Mouse (Mus musculus) kidney, postnatal 14 days (tissue): ENCODE results near the gene Nelfcd.

ENCODE experiments used
- DNase-seq: peaks from one replicate; pipeline ENCODE4 v3.0.0; 2022; ENCODE audit warnings: mixed read lengths

Gene Nelfcd

DNA sequence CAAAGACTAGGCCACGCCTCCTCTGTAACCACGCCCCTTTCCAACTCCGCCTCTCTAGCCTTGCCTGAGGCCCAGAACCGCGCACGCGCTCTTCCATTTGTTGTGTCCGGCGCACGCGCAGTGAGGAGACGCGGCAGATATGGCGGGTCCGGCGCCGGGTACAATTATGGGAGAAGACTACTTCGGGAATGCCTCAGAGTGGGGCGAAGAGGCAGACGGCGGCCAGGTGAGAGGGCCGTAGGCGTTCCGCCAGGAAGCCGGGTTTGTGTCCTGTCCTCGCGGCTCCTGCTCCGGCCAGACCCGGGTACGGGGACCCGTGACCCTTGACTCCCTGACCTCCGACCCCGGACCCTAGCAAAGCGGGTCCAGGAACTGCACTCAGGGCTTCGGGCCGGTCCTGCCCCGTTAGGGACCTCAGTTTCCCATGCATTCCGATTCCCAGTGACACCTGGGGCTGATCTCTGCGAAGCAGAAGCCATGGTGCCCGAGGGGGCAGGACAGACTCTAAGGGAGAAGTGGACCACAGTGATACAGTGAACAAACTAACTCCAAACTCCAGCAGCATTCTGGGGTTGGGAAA is at the start of gene Nelfcd:
TSS of gene Nelfcd (plus strand) at position 74 of the 580 bp plus-strand sequence.
- peak; percentile 96 for DNase-seq

DNA sequence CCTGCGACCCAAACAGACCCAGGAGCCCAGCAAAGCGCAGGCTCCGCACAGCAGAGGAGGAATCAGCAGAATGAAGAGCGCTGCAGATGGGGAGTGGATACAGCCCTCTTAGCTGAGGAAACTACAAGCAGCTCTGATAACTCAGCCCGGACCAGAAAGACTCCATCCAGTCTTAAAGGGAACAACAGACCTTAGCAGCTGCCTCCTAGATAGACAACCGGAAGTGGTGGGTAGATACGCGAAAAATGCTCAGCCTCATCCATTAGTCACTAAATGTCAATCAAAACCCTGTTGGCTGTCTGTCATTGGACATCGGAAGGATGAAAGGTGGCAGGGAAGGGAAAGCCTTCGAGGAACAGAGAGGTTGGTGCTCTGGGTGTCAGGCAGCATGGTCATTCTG is 49.0 kb upstream of the Nelfcd start:
- DNase-seq: no peak

DNA sequence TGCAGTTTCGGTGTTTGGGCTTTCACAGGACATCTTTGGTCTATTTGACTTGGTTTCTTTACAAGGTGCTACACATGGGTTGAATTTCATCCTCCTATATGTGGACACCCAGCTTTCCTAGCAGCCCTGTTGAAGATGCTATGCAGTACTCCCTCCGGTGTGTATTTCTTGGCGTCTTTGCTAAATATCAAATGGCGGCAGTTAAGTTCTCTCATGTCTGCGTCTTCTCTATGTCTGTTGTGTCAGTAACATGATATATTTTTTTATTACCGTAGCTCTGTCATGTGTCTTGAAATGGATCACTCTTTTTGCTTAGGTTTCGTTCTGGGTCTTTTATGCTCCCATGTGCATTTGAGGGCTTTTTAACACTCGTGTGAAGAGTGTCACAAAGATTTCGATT is 34.6 kb upstream of the Nelfcd start:
- DNase-seq: no peak

DNA sequence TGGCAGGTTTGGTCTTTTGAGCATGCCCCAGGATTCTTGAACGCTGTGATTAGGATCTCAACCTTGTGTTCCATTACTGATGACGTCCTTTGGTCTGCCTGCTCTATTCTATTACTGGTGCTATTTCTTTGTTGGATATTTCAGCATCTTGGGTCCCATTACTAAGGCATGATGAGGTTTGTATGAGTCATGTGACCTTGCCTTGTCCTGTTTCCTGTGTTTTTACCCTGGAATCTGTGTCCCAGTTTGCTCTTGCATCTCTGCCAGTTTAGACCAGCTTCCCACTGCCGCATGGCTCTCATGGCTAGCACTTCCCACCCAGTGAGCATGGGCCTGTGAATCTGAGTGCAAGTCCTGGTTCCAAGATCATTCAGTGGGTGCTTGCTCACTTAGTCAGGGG is 23.7 kb upstream of the Nelfcd start:
- DNase-seq: no peak

DNA sequence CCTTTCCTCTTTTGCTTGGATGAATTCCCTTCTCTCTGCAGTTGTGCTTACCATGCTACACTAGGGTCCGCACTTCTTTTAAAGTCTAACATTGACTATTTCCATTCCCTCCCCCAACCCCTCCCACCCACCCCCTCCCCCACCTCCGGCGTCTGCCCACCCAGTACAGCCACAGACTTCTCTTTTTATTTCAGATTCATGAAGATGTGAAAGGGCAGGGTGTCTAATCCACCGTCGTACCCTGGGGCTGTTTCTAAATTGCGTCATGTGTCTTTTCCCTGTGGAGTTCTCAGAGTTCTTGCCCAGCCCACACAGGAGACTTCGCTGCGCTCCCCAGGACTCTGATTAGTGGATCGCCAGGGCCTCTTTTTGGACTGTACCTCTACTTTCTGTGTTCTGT is 23.1 kb upstream of the Nelfcd start:
- DNase-seq: no peak

DNA sequence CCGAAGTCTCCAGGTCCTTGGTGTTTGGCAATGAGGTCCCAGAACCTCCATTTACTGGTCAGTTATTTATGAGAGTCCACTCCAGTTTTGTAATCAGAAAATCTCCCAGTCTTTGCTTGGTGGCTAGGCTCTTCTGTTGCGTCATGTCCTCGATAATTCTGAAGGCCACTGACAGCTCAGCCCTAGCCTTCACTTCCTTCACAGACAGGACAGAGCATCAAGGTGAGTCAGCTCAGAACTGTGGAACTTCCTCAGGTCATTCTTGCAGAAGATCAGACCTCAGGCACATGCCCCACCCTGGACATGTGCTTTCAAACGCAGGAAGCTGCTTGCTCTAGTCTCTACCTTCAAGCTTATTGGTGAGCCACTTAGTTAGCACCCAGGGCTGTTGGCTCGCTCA is 22.2 kb upstream of the Nelfcd start:
- no peak for DNase-seq

DNA sequence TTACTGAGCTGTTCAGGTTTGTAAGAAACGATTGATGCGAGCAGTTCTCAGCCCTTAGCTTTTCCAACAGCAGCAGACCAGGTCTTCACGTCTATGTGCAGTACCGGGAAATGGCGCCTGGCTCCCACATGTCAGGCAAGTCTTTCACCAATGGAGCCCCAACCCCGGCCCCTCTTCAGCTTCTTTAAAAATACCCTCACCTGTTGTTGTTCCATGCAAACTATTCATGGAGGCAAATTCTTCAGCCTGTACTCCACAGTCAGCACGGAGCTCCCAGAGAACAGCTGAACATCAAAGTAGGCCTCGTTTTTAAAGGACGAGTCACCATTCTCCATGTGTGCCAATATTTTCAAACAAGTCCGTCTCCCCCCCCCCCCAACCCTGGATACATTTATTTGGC is 19.0 kb upstream of the Nelfcd start:
- DNase-seq: no peak

DNA sequence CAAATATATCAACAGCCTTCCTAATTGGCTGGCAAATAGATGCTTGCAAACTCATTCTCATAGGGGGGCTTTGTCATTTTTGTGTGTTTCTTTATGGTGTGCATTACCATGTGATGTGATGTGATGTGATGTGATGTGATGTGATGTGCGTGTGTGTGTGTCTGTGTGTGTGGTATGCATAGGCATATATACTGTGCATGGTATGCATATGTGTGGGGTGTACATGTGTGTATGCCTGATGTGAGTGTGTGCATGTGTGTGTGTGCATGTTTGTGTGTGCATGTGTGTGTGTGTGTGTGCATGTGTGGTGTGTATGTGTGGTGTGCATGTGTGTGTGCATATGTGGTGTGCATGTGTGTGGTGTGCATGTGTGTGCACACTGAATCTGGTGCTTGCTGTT is 18.5 kb upstream of the Nelfcd start:
- DNase-seq: no peak

DNA sequence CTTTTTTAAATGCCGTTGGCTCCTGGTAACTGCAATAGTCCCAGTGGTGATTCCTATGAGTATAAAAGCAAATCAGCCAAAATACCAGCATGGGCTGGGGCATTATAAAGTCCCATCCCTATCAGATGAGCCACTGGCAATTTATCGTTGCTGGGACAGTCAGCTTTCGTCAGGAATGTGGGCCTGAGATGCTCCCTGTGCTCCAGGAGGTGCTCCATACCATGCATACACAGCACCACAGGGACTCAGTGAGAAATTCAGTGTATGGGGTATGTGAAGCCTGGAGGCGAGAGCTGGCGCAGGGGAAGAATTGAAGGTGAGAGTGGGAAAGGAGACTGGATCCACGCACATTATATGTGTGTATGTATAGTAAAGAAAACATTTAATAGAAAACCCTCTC is 17.7 kb upstream of the Nelfcd start:
- DNase-seq: no peak

DNA sequence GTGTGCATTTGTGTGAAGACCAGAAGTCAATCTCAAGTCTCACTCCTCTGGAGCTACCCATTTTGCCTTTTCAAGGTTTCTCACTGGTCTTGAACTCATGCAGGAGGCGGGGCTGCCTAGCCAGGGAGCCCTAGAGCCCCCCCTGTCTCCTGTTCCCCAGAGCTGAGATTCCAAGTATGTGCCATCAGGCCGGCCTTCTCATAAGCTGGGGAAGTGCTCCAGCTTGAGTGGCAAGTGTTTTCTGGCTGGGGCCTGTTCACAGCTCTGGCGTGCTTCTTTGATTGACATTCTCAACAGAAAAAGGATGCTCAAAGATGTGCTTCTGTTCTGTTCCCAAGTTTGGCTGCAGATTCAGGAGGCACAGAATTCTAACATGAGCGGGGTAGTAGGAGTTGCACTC is 15.2 kb upstream of the Nelfcd start:
- DNase-seq: no peak

DNA sequence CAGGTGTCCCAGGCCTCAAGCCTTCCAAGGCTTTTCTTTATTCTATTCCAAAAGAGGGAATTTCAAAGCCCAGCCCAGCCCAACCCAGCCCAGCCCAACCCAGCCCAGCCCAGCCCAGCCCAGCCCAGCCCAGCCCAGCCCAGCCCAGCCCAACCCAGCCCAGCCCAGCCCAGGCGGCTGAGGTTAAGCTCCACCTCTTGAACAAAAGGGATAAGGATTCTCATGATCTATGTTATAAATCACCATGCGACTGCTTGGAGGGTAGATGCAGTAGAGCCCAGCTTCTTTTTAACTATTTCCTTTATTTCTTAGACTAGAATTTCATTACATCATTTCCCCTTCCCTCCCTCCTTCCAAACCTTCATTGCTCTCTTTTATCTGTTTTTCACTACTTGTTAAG is 5.4 kb upstream of the Nelfcd start:
- no peak for DNase-seq

DNA sequence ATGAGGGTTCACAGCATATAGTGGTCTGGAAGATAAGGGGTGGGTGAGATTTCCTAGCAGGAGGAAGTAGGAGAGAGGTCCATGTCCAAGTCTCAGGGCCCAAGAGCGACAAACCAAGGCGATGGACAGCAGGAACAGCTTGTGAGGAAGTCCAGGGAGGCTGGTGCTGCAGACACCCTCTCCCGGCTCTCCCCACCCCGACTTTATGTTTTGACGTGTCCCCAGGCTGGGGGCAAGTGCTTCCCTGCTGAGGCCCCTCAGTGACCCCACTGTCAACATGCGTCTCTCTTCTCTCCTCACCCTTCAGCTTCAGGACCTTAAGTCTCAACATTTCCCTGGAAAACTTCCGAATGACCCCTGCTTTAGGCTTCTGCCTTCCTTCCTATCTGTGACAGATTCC is 2.5 kb upstream of the Nelfcd start:
- no peak for DNase-seq

DNA sequence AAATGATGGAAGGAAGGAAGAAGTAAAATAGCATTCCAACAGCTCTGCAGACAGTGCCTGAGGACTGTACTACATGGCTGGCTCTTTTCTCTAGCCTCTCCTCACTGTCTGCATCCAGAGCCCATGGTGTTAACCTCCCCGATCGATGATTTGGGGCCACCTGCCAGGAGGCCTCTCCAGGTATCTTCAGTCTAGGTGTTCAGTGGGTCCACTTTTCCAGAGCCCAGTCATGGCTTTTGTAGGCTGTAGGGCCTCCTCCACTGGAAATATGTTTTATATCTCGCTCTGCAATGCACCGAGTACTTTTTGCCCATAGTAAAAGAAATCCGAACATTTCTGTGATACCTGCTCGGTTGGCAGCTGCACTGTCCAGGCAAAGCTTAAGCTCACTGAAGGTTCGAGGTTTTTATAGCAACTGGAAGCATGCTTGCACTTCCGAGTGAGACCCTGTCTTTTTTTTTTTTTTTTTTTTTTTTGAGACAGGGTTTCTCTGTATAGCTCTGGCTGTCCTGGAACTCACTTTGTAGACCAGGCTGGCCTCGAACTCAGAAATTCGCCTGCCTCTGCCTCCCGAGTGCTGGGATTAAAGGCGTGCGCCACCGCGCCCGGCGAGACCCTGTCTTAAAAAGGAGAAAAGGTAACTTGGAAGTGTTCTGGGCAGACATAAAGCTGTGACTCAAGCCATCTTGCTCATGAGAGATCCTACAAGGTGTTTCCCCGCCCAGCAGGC is 438 bp upstream of the Nelfcd start:
- no peak for DNase-seq

DNA sequence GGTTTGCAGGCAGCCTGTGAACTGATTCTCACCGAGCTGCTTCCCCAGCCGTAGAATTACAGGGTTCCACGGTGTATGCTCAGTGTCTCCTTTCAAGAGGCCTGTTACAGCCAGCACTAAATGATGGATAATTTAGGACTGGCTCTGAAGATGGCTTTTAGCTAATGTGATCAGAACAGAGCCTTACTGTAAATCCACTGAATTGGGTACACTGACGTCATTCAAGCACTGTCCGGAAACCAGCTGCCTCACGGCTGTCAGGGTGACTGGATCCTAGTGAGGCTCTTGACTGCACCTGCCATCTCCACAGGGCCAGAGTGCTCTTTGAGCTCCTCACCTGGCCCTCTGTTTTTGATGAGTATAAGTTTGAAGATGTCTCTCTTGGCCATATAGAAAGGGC is 5.5 kb downstream of the Nelfcd start:
- no peak for DNase-seq

DNA sequence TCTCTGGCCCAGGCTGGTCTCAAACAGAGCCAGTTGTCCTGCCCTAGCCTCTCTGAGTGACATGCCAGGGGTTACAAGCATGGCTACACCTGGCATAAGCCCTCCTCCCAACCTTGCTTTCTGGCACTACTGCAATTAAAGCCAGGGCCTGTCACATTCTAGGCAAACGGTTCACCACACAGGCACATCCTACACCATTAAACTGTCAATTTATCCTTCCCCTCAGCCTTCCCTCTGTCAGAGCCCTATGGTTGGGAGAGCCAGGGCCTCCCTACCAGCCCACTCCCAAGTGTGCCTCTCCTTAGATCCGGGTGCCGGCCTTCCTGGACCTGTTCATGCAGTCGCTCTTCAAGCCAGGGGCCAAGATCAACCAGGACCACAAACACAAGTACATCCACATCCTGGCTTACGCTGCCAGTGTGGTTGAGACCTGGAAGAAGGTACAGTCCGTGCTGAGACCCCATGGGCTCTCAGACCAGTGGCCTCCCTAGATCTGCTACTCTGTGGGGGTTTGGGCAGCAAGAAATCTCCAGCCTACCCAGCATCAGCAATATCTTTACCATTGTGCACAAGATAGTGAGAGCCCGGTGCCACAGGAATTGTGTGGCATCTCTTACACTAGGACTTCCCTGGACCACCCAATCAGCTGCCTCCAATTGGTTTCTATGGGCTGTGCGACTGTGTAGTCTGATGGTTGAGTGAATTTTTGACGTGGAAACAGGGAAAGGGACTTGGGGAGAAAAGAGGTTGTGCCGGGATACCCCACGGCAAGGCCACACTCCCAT is 8.9 kb downstream of the Nelfcd start:
- DNase-seq: no peak

DNA sequence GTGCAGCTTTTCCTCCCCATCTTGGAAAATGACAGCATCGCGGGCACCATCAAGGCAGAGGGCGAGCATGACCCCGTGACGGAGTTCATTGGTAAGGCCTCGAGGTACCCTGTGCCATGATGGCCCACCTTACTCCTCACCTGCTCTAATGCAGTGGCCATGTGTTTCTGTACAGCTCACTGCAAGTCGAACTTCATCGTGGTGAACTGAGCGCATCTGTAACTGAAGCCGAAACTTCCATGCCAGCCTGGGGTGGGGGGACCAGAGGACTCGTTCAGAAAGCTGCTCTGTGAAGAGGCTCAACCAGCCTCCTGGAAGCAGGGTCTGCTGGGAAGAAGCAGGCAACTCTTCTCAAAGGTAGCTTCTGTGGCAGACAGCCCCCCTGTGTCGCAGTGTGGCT is 11.3 kb downstream of the Nelfcd start:
- DNase-seq: no peak

DNA sequence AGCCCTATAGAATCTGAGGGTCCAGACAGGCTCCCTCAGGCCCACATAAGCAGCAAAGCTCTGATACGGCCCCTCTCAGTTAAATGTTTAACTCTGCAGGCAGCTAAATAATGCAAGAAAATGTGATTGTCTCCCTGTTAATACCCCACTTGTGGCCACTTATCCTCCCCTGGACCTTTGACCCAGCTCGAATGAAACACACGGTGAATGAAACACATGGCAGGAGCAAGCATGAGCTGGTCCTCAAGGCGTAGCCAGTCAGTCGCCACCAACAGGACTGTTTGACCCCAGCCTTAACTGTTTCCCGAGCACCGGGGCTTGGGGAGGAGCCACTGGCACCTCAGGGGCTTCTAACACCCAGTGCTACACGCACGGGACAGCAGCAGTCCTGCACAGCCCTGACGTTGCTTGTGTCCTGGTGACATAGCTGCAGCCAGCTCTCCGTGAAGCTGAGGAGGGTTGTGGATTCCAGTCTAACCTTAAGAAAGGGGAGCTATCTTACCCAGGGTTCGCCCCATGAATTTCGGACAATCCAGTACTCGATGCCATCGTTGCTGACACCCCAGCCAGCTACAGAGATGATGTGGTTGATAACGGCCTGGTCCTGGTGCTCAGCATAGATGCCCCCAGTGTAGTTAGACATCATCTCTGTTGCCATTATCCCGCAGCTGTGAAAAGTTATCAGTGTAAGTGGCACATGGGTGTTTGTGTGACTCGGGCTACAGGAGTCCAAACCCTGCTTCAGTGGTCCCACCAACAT is 12.7 kb downstream of the Nelfcd start:
- no peak for DNase-seq

DNA sequence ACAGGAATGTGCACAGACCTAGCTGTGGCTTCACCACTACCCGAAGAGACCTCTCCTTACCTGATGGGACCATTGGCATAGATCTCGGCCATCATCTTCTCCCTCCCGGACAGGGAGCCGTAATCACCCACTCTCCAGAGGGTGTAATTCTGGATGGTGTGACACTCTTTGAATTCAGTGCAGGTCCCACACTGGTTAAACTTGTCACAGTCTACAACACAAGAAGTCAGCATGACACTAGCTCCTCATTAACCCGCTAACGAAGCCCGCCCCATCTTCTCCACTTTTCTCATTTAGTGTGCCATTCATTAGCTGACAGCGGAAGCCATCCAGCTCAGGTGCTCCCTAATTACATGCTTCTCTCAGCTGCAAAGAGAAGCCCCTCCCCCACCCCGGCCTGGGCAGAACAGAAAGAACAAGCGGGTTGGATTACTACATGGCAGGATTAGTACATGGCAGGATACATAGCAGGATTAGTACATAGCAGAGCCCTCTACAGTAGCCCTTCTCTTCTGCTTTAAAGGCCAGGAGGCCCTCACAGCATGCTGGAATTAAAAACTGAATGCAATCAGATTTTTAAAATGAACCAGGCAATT is 13.5 kb downstream of the Nelfcd start:
- no peak for DNase-seq

DNA sequence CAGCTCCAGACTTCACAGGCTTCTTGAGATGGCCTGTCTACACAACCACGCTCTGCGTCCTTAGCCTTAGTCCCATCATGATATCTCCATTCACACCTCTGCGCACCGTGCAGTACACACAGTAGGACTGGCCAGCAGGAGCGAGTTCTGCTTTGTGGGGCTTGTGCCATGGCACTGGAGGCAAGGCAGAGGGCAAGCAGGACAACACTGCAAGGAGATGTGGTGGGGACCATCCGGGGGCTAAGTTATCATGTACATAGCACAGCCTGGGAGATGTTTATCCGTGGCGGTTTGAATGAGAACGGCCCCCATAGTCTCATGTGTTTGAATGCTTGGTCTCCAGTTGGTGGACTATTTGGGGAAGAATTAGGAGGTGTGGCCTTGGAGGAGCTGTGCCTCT is 19.3 kb downstream of the Nelfcd start:
- no peak for DNase-seq

DNA sequence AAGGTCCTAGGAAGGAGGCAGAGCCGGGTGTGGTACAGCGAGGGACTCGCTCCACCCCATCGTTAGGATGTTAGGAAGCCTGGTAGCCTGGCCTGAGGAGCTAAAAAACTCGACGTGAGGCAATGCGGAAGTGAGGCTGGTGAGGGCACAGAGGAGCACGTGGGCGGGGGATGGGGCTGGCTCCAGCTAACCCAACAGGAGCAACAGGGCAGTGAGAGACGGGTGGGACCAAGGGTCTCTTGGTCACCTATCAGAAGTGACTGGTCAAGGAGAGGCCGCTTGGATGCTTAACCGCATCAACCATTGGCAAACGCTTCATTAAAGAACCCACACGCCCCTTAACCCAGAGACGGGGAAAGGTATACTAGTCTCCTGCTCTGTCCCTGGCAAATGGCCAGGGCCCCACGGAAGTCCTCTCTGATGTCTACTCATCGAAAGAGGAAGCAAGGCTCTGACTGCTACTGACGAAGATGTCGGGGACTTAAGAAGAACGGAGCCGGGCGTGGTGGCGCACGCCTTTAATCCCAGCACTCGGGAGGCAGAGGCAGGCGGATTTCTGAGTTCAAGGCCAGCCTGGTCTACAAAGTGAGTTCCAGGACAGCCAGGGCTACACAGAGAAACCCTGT is 20.6 kb downstream of the Nelfcd start:
- no peak for DNase-seq

DNA sequence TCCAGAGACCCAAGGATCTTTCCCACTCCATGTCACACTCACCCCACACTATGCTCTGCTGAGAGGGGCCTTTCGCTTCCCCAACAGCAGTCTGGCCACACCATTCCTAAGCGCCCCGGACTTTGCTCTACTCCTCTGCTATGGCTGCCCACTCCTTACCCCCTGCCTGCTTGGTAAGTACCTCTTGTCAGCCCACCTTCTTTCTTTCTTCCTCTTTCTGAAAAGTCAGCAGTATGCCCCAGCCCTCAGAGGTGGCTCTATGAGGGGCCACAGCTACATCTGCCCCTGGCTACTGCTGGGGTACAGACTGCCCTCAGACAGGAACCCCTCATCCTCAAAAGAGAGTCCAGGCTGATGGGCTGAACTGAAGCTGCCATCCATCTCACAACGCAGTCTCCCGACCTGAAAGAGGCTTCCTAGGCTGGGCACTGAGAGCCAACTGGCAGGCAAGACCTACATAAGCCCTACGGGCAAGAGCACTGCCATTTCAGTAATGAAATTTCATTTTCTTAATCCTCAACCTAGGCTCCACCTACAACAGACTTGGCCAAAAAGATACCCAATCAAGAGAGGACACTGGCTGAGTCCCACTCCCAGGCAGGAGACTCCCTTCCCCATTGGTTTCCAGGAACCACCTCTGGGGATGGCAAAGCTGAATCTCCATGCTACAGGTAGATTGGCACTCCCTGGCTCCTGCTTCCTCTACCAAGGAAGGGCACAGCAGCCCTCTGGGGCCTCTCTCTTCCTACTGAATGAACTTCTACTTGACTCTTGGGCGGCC is 21.5 kb downstream of the Nelfcd start:
- no peak for DNase-seq

DNA sequence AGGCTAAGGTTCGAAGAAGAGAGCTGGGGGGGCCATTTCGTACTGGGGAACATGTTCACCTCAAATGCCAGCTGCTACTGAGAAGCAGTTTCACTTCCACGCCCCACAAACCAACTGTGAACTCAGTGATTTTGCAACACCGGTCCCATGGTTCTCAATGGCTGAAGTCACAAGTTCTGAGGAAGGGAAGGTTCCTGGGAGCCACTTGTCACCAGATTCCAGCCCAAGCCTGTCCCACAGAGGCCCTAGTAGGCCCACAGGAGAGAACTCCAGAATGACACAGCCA is 22.0 kb downstream of the Nelfcd start:
- no peak for DNase-seq
